Comparison of ENCODE assay signal across 37 mouse cellular contexts in genomic region chr4:41704651-41705050, GRCm38 (mm10). TPM values are rescaled to one million over a fixed set of nuclear protein-coding genes. Genes with fewer than 3 reads are reported as not detected.
DNase-seq lines count a peak whose midpoint lies in the region; ATAC-seq and TF ChIP-seq lines count a peak whose summit lies in the region.
"Had no signal": no experiment of that assay in that cellular context is flagged by ENCODE, and none has a peak within 500 bp of the region (broad histone marks: within the 10 kb centered on the region; RNA-seq: fewer than 3 reads in every experiment).

No protein-coding gene starts in this region.

- H3K4me3 ChIP-seq in kidney, postnatal 0 days (replicated peaks; ENCODE audit: low read depth, low read length), result no peak overlapping the region
- no peak overlapping the region for H3K4me3 ChIP-seq in neural tube, embryonic 11.5 days (ENCODE audit: low read depth, low read length)
- H3K4me3 ChIP-seq: embryonic facial prominence, embryonic 13.5 days; erythroblast, embryonic 14.5 days; heart, embryonic 15.5 days; hindbrain, embryonic 12.5 days; layer of hippocampus, adult 2 months; liver, embryonic 12.5 days; midbrain, embryonic 10.5 days; myocyte; neural tube, embryonic 15.5 days; stomach, embryonic 15.5 days had no signal

- H3K4me1 ChIP-seq in kidney, postnatal 0 days (replicated peaks; ENCODE audit: insufficient read depth, low read length), result no peaks in the 10 kb centered on the region
- H3K4me1 ChIP-seq in neural tube, embryonic 11.5 days (ENCODE audit: control insufficient read depth, insufficient read depth, low read length), result peaks cover 16% of the 10 kb centered on the region; the same call in 1 of the 2 replicates
- H3K4me1 ChIP-seq: liver, embryonic 12.5 days had no signal

- ATAC-seq in kidney, postnatal 0 days (replicated peaks; ENCODE audit: low FRiP score, low read depth), result no peak
- no peak for ATAC-seq in neural tube, embryonic 11.5 days (ENCODE audit: insufficient read depth, low FRiP score, low TSS enrichment)
- ATAC-seq: forebrain, embryonic 16.5 days; intestine, embryonic 16.5 days; liver, embryonic 12.5 days; liver, postnatal 0 days had no signal

- no peaks in the 10 kb centered on the region for H3K36me3 ChIP-seq in kidney, postnatal 0 days (ENCODE audit: insufficient read depth, low read length)
- H3K36me3 ChIP-seq in neural tube, embryonic 11.5 days (ENCODE audit: control insufficient read depth, insufficient read depth, low read length), result no peaks in the 10 kb centered on the region
- H3K36me3 ChIP-seq: embryonic facial prominence, embryonic 13.5 days; heart, embryonic 15.5 days; hindbrain, embryonic 12.5 days; liver, embryonic 12.5 days; midbrain, embryonic 10.5 days; neural tube, embryonic 15.5 days; stomach, embryonic 15.5 days had no signal

- H3K9me3 ChIP-seq in kidney, postnatal 0 days (replicated peaks; ENCODE audit: low read length), result no peaks in the 10 kb centered on the region
- no peaks in the 10 kb centered on the region for H3K9me3 ChIP-seq in neural tube, embryonic 11.5 days (ENCODE audit: control insufficient read depth, low read length)
- H3K9me3 ChIP-seq: embryonic facial prominence, embryonic 13.5 days; heart, embryonic 15.5 days; hindbrain, embryonic 12.5 days; liver, embryonic 12.5 days; midbrain, embryonic 10.5 days; neural tube, embryonic 15.5 days; stomach, embryonic 15.5 days had no signal

- 0% methylated on average over 5 of the region's 5 CpGs for WGBS in kidney, postnatal 0 days
- WGBS in neural tube, embryonic 11.5 days, result 2% methylated on average over 5 of the region's 5 CpGs

- no peak overlapping the region for H3K27ac ChIP-seq in kidney, postnatal 0 days
- H3K27ac ChIP-seq in neural tube, embryonic 11.5 days (ENCODE audit: low read depth, low read length), result no peak overlapping the region
- H3K27ac ChIP-seq: embryonic facial prominence, embryonic 13.5 days; heart, embryonic 15.5 days; hindbrain, embryonic 12.5 days; layer of hippocampus, adult 2 months; liver, embryonic 12.5 days; midbrain, embryonic 10.5 days; neural tube, embryonic 15.5 days; stomach, embryonic 15.5 days had no signal

- TF ChIP-seq CTCF in kidney, postnatal 0 days (IDR thresholded peaks at IDR 0.05; ENCODE audit: low read depth), result no peak

- no peak overlapping the region for H3K4me2 ChIP-seq in kidney, postnatal 0 days (ENCODE audit: low read length)
- no peak overlapping the region for H3K4me2 ChIP-seq in neural tube, embryonic 11.5 days (ENCODE audit: low read depth)
- H3K4me2 ChIP-seq: embryonic facial prominence, embryonic 13.5 days; heart, embryonic 15.5 days; hindbrain, embryonic 12.5 days; liver, embryonic 12.5 days; neural tube, embryonic 15.5 days; stomach, embryonic 15.5 days had no signal

- peaks cover 3% of the 10 kb centered on the region; the same call in 1 of the 2 replicates for H3K27me3 ChIP-seq in kidney, postnatal 0 days (ENCODE audit: insufficient read depth, low read length)
- no peaks in the 10 kb centered on the region for H3K27me3 ChIP-seq in neural tube, embryonic 11.5 days (ENCODE audit: control insufficient read depth, insufficient read depth, low read length)

- DNase-seq in embryo, embryonic 10 days (ENCODE audit: low spot score), result peak; percentile 64
- no peak for DNase-seq in embryo, embryonic 9.5 days (ENCODE audit: extremely low spot score)
- peak; percentile 45 for DNase-seq in kidney, postnatal 0 days (ENCODE audit: low spot score)
- DNase-seq in kidney, postnatal 14 days, result no peak
- peak; percentile 24 for DNase-seq in neural tube, embryonic 11.5 days (ENCODE audit: low spot score)
- no peak for DNase-seq in neural tube, embryonic 10.5 days (ENCODE audit: extremely low spot score, low spot score)
- DNase-seq in frontal cortex, postnatal 10 days (ENCODE audit: low spot score in 2 of 2), result no peak
- no peak for DNase-seq in adrenal gland, adult 2 months
- DNase-seq: adrenal gland, postnatal 14 days; cerebellum, adult 11 months; cerebellum, adult 9-10 months; cerebellum, postnatal 36 days; gastrocnemius, postnatal 10 days; layer of hippocampus, postnatal 36 days; left cerebral cortex, postnatal 4 days; liver, postnatal 0 days; lung, postnatal 10 days; retina, postnatal 1 day; right cerebral cortex, postnatal 14 days had no signal

- no peak overlapping the region for H3K9ac ChIP-seq in kidney, postnatal 0 days (ENCODE audit: low read depth, low read length)
- H3K9ac ChIP-seq in neural tube, embryonic 11.5 days (ENCODE audit: low read length), result no peak overlapping the region
- H3K9ac ChIP-seq: embryonic facial prominence, embryonic 13.5 days; heart, embryonic 15.5 days; hindbrain, embryonic 12.5 days; liver, embryonic 12.5 days; liver, postnatal 0 days; neural tube, embryonic 15.5 days; stomach, embryonic 15.5 days had no signal

RNA-seq across cellular contexts. Expression of gene Il11ra1, which starts 4.9 kb away (rescaled TPM):
- 157 and 159 TPM in 2 replicates for polyA plus RNA-seq in kidney, postnatal 0 days (2015; fragmentation: Nextera tagmentation; extraction: Ambion mirVana)
- polyA plus RNA-seq in neural tube, embryonic 11.5 days (2014; fragmentation: Nextera tagmentation; extraction: Ambion mirVana), result 65.9 and 82.1 TPM in 2 replicates
- total RNA-seq in adrenal gland, adult 2 months (2021), result 10 to 100 TPM; 53.0 to 90.8 TPM
- polyA plus RNA-seq in adrenal gland, adult 2 months (2012; rRNA removed), result 198 and 290 TPM in 2 replicates

RNA-seq across cellular contexts. Expression of gene Cntfr, which starts 7.8 kb away (rescaled TPM):
- polyA plus RNA-seq in kidney, postnatal 0 days (2015; fragmentation: Nextera tagmentation; extraction: Ambion mirVana), result 8.6 and 8.7 TPM in 2 replicates
- 43.8 and 44.2 TPM in 2 replicates for polyA plus RNA-seq in neural tube, embryonic 11.5 days (2014; fragmentation: Nextera tagmentation; extraction: Ambion mirVana)
- total RNA-seq in adrenal gland, adult 2 months (2021), result 10 to 100 TPM; 37.6 to 62.3 TPM
- polyA plus RNA-seq in adrenal gland, adult 2 months (2012; rRNA removed), result 70.6 and 72.3 TPM in 2 replicates
- total RNA-seq: CH12.LX; granulocyte monocyte progenitor cell, adult 5-6 weeks; megakaryocyte progenitor cell, adult 5-6 weeks had no signal
- polyA plus RNA-seq: erythroblast, embryonic 14.5 days had no signal

RNA-seq across cellular contexts. Expression of gene Rpp25l, which starts 8.7 kb away (rescaled TPM):
- 63.3 and 65.2 TPM in 2 replicates for polyA plus RNA-seq in kidney, postnatal 0 days (2015; fragmentation: Nextera tagmentation; extraction: Ambion mirVana)
- 80.4 and 81.2 TPM in 2 replicates for polyA plus RNA-seq in neural tube, embryonic 11.5 days (2014; fragmentation: Nextera tagmentation; extraction: Ambion mirVana)
- 10 to 100 TPM; 31.0 to 38.6 TPM for total RNA-seq in adrenal gland, adult 2 months (2021)
- 61.9 and 70.1 TPM in 2 replicates for polyA plus RNA-seq in adrenal gland, adult 2 months (2012; rRNA removed)

RNA-seq across cellular contexts. Expression of gene Dctn3, which starts 18.3 kb away (rescaled TPM):
- 152 and 154 TPM in 2 replicates for polyA plus RNA-seq in kidney, postnatal 0 days (2015; fragmentation: Nextera tagmentation; extraction: Ambion mirVana)
- polyA plus RNA-seq in neural tube, embryonic 11.5 days (2014; fragmentation: Nextera tagmentation; extraction: Ambion mirVana), result 171 and 180 TPM in 2 replicates
- total RNA-seq in adrenal gland, adult 2 months (2021), result 100 to 1,000 TPM; 105 to 128 TPM
- polyA plus RNA-seq in adrenal gland, adult 2 months (2012; rRNA removed), result 51.7 and 60.7 TPM in 2 replicates

RNA-seq across cellular contexts. Expression of gene Arid3c, which starts 26.3 kb away (rescaled TPM):
- 0.08 and 0.14 TPM in 2 replicates for polyA plus RNA-seq in kidney, postnatal 0 days (2015; fragmentation: Nextera tagmentation; extraction: Ambion mirVana)
- 1.2 and 2.0 TPM in 2 replicates for polyA plus RNA-seq in neural tube, embryonic 11.5 days (2014; fragmentation: Nextera tagmentation; extraction: Ambion mirVana)
- total RNA-seq in adrenal gland, adult 2 months (2021), result not detected
- polyA plus RNA-seq in adrenal gland, adult 2 months (2012; rRNA removed), result not detected in 2 replicates
- total RNA-seq: adrenal gland, postnatal 14 days; CH12.LX; ES-E14; gastrocnemius, postnatal 10 days; granulocyte monocyte progenitor cell, adult 5-6 weeks; heart, postnatal 25 days; layer of hippocampus, adult 2 months; layer of hippocampus, postnatal 36 days; megakaryocyte progenitor cell, adult 5-6 weeks had no signal
- polyA plus RNA-seq: C2C12; erythroblast, embryonic 14.5 days; forebrain, embryonic 16.5 days; heart, embryonic 15.5 days; intestine, embryonic 16.5 days; liver, embryonic 12.5 days; liver, postnatal 0 days; myocyte; stomach, embryonic 15.5 days had no signal

Comparison
In these comparisons a context has a peak if more than half of its experiments do, and no peak if none do; other contexts are left out.
1. DNase-seq: peak in embryo, embryonic 10 days (single experiment), kidney, postnatal 0 days (single experiment) and neural tube, embryonic 11.5 days (single experiment); none in embryo, embryonic 9.5 days (single experiment), kidney, postnatal 14 days (single experiment), neural tube, embryonic 10.5 days (single experiment), frontal cortex, postnatal 10 days (0 of 2) and adrenal gland, adult 2 months (single experiment).